Mouse (Mus musculus) spleen, adult 2 months (tissue): ENCODE results near the gene Bmf. TPM values are rescaled to one million over a fixed set of nuclear protein-coding genes. Genes with fewer than 3 reads are reported as not detected.

Experiments
- DNase-seq, 2 experiments: peaks; one replicate each; pipeline versions ENCODE4 v3.0.0 to v3.0.0-alpha.2; 2012 to 2021; ENCODE audit warnings: low spot score in 2 of 2, low read depth in 1 of 2
- H3K27ac ChIP-seq: fragments of 200-500 bp; 2 replicates; pipeline ENCODE4 v1.5.1; 2012; ENCODE audit warnings: low read length, inconsistent platforms; ENCODE audit not compliant: insufficient read depth
- H3K27me3 ChIP-seq: fragments of 200-500 bp; 2 replicates; pipeline ENCODE4 v1.6.1; 2012; ENCODE audit warnings: mild to moderate bottlenecking, moderate library complexity, low read length, inconsistent platforms; ENCODE audit not compliant: control insufficient read depth, insufficient read depth
- H3K36me3 ChIP-seq: fragments of 200-500 bp; 2 replicates; pipeline ENCODE4 v1.6.1; 2012; ENCODE audit warnings: mild to moderate bottlenecking, low read length, inconsistent platforms; ENCODE audit not compliant: control insufficient read depth, insufficient read depth
- H3K4me1 ChIP-seq: fragments of 200-500 bp; 2 replicates; pipeline ENCODE4 v1.6.1; 2011; ENCODE audit warnings: inconsistent platforms; ENCODE audit not compliant: control insufficient read depth, insufficient read depth, insufficient read length
- H3K4me3 ChIP-seq: fragments of 200-500 bp; 2 replicates; pipeline ENCODE4 v1.5.1; 2011; ENCODE audit warnings: mild to moderate bottlenecking, inconsistent platforms; ENCODE audit not compliant: insufficient read depth, insufficient read length; ENCODE audit errors: extremely low read depth
- CTCF ChIP-seq: fragments of 200-500 bp; IDR thresholded peaks from 2 replicates; pipeline ENCODE4 v1.5.1; 2011; ENCODE audit warnings: mild to moderate bottlenecking, inconsistent platforms; ENCODE audit not compliant: insufficient read depth, insufficient read length, insufficient replicate concordance; ENCODE audit errors: extremely low read depth
- POLR2A ChIP-seq: fragments of 200-500 bp; IDR thresholded peaks from 2 replicates; pipeline ENCODE4 v1.6.1; 2011; ENCODE audit warnings: low read depth, low read length, inconsistent platforms
- WGBS: fragments of 180-500 bp; shearing (Covaris S2); methylation state at CpG from one replicate; pipeline ENCODE4 v1.1.7; 2018; 5-methylcytosine and 5-hydroxymethylcytosine counted together
- polyA plus RNA-seq: library from polyadenylated mRNA; depleted of rRNA; stranded (reverse); fragments of >200 nt; gene quantifications from 2 replicates; pipeline ENCODE4 v1.2.3, GENCODE M21; 2012

Gene Bmf
- polyA plus RNA-seq, 1 experiment, result 24.8 TPM

GRCm38 (mm10) chr2:118529466-118530181 lies 19.9 kb downstream of the Bmf start:
- no peaks in the 10 kb centered on the region for H3K27me3 ChIP-seq
- H3K36me3 ChIP-seq, result peaks cover 7% of the 10 kb centered on the region
- WGBS, result 55% methylated on average over 7 of the region's 7 CpGs
- H3K27ac ChIP-seq, result no peak overlapping the region
- DNase-seq, result no peak
- H3K4me1 ChIP-seq, result peaks cover 4% of the 10 kb centered on the region; the same call in 1 of the 2 replicates
- no peak overlapping the region for H3K4me3 ChIP-seq
- TF ChIP-seq CTCF (no peak), POLR2A (no peak)

DNA sequence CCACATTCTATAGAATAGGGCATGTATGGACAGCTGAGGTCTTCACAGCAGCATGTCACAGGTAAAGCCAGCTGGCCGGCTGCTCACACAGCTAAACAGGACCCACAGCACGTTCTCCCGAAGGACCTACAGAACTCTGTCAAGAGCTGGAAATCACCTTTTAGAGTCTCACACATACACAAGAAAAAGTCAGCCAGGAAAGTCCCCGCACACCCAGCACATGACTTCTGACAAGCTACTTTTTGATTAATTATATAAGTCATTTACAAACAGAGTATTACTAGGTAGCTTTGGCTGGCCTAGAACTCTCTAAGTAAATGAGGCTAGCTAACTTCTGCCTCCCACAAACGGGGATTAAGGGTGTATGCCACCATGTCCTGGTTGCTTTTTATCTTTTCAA lies 22.9 kb downstream of the Bmf start:
- H3K4me3 ChIP-seq, result no peak overlapping the region
- no peaks in the 10 kb centered on the region for H3K27me3 ChIP-seq
- no peak overlapping the region for H3K27ac ChIP-seq
- H3K36me3 ChIP-seq, result peaks cover 3% of the 10 kb centered on the region
- DNase-seq, result no peak
- H3K4me1 ChIP-seq, result peaks cover 5% of the 10 kb centered on the region; the same call in 1 of the 2 replicates
- TF ChIP-seq POLR2A (no peak), CTCF (no peak)
- WGBS, result 81% methylated on average over 5 of the region's 5 CpGs

DNA sequence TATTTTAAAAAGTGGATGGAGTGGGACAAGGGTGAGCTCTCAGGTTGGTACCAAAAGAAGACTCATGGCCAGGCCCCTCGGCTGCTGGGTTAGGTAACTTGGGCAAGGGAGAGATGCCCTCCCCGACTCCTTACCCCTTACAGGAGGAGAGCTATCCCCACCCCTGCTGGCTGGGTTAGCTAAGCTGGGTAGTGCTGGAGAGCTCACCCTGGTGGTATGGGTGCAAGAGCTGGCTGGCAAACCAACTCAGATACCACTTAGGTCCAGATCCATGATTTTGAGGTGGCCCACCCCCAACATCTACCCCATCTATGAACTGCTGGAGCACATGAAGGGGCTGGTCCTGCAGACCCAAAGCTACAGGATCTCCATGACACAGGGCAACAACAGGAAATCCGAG lies 24.7 kb downstream of the Bmf start:
- peaks cover 8% of the 10 kb centered on the region; the same call in 1 of the 2 replicates for H3K4me1 ChIP-seq
- no peaks in the 10 kb centered on the region for H3K36me3 ChIP-seq
- H3K27me3 ChIP-seq, result no peaks in the 10 kb centered on the region
- WGBS, result 85% methylated on average over 3 of the region's 3 CpGs
- no peak for DNase-seq
- H3K27ac ChIP-seq, result no peak overlapping the region
- TF ChIP-seq CTCF (no peak), POLR2A (no peak)
- no peak overlapping the region for H3K4me3 ChIP-seq

DNA sequence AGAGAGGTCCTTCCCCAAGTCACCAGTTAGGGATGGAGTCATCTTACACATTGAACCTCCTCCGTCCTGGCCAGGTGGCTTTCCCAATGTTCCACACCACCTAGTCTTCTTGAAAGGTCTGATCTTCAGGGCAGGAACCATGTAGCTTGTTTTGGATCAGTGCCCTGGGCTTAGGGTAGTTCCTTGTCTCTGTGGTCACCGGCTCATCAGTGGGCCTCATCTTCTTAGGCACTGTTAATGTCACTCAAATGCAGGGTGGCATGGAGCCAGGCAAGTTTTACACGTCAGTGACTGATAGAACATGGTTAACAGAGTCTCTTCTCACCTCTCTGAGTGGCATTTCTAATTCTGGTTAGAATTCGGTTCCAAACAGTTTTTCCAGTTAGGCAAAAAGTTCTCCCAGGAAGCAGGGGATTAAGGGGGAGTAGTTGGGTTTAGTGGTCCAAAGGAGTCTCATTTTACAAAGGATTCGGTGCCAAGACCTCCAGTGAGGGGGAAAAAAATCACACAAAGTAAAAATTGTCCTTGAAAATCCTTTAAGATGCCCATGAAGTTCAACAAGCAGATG lies 26.2 kb downstream of the Bmf start:
- H3K36me3 ChIP-seq, result no peaks in the 10 kb centered on the region
- H3K27me3 ChIP-seq, result no peaks in the 10 kb centered on the region
- WGBS, result 63% methylated on average over 5 of the region's 5 CpGs
- DNase-seq, result no peak
- TF ChIP-seq POLR2A (no peak), CTCF (no peak)
- H3K4me1 ChIP-seq, result peaks cover 16% of the 10 kb centered on the region; the same call in 1 of the 2 replicates
- no peak overlapping the region for H3K27ac ChIP-seq
- H3K4me3 ChIP-seq, result no peak overlapping the region

DNA sequence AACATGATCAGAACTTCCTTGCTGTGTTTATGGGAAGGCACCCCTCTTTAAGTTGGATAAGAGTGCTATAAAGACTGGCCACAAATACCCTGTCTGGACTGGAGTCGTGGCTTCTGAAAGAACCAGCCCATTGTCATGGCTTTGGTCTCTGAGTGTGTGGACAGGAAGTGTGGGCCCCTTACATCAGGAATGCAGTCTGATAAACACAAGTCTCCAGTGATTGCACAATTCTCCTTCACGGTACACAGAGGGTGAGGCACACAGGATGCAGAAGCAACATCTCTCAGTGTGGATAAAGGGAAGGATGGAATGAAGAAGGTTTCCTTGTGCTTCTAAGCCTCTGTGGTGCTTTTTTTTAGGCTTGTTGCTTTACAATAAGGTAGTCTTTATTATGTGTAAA lies 27.2 kb downstream of the Bmf start:
- Histone ChIP-seq H3K36me3 (no peaks in the 10 kb centered on the region), H3K27me3 (no peaks in the 10 kb centered on the region), H3K4me3 (no peak overlapping the region), H3K4me1 (peaks cover 18% of the 10 kb centered on the region; the same call in 1 of the 2 replicates), H3K27ac (no peak overlapping the region)
- no peak for DNase-seq
- 25% methylated on average over 2 of the region's 2 CpGs for WGBS
- TF ChIP-seq CTCF (no peak), POLR2A (no peak)

DNA sequence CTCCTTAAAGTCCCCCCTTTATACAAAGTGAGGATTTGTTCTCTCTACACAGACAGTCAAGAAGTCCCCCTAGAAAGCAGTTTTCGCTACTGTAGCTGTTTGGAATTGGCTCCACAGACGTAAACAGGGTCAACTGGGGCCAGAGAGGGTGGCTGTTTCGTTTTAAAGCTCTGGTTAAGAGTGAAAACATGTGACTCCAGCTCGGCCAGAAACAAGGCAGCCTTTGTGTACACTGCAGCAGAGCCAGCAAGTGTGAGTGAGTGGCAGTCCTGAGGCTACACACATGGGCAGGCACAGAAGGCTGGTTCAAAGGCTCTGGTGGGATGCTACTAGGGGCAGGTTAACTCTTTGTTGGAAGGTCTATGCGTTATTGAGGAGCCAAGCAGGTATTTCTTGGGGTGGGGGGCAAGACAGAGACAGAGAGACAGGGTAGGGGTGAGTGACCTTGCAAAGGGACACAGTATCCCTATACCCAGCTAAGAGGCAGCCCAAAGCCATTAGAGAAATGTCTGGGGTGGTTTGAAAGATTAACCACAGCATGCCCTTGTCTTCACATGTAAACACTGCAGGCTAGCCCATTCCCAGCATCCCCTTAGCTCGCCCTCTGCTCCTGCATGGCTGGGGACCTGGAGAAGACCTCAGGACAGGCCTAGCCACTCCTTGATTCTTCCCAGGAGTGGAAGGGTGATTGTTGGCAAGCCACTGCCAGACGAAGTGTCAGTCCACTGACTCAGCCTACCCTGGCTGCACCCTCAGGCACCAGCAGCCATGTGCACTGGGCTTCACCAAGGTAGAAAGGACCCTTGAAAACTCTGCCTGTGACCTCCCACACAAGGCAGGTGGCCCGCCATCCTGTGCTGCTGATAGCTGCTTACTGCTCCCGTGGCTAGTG lies 29.2 kb downstream of the Bmf start:
- Histone ChIP-seq H3K4me3 (no peak overlapping the region), H3K36me3 (no peaks in the 10 kb centered on the region), H3K27ac (peak overlapping the region; percentile 67), H3K27me3 (no peaks in the 10 kb centered on the region), H3K4me1 (peaks cover 18% of the 10 kb centered on the region; the same call in 1 of the 2 replicates)
- 48% methylated on average over 9 of the region's 9 CpGs for WGBS
- TF ChIP-seq POLR2A, result no peak
- no peak for TF ChIP-seq CTCF
- no peak for DNase-seq
